Mouse (Mus musculus) cerebellum, adult 9-10 months (tissue): Measurements from ENCODE around the gene Gm28374.

Experiments used
- DNase-seq: peaks from one replicate; pipeline ENCODE4 v3.0.0; 2022

The Gm28374 gene

DNA sequence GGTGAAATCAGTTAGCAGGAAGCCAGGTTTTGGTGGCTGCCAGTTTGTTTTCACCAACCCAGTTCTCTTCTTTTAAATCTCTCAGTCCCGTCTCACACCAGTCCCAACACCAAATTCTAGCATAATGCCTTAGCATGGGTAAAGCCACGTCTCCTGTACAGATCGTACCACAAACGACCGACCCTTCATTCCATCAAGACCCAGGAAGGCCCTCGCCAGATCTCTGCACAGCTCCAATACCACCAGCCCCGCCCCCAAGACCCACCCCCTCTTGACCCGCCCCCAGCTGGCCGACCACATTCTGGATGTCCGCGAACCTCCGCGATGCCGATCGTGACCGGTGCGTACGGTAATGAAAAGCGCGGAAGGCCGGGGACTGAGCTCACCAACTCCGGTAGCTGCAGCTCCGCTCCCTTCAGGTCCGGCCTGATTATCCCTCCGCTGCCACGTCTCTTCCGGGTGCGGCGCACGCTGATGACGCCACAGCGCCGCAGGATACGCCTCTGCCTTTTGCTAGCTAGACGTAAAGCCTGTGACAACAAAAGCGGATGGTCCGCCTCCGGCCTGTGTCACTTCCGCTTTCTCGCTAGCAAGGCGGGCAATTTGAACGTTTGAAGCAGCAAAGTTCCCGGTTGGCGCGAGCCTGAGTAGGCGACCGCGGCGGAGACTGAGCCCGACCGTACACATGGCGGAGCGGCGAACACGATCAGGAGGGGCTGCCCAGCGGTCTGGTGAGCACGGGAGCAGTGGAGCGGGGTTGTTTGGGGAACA, 2.6 kb upstream of the Gm28374 start, which contains the start of the genes Zfpl1 and Cdca5:
TSS of gene Zfpl1 (minus strand) at position 479 of the 771 bp plus-strand sequence.
TSS of gene Cdca5 (plus strand) at position 506 of the 771 bp plus-strand sequence.
- DNase-seq = peak; percentile 98

DNA sequence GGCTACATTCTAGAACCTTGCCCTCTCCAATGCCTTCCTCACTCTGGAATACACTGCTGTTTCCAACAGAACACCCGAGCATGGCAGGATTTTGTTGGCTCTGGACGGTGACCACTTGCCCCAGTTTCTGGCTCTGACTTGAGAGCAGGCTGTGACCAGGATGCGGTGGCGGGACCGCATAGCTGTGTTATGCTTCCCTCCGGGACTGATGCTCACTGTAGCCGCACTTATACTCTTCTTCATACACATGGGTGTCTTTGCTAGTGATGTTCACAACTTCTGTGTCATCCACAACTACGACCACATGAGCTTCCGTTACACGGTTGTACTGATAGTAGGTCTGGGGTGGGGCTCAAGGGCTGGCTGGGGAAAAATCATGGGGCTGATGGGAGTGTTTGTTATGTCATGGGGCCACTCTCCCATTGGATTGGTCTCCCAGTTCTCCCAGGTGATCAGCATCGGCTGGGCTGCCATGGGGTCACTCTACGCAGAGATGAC, 2.0 kb downstream of the Gm28374 start, which contains the start of gene Tmem262:
TSS of gene Tmem262 (plus strand) at position 51 of the 498 bp plus-strand sequence.
- DNase-seq = peak; percentile 23

DNA sequence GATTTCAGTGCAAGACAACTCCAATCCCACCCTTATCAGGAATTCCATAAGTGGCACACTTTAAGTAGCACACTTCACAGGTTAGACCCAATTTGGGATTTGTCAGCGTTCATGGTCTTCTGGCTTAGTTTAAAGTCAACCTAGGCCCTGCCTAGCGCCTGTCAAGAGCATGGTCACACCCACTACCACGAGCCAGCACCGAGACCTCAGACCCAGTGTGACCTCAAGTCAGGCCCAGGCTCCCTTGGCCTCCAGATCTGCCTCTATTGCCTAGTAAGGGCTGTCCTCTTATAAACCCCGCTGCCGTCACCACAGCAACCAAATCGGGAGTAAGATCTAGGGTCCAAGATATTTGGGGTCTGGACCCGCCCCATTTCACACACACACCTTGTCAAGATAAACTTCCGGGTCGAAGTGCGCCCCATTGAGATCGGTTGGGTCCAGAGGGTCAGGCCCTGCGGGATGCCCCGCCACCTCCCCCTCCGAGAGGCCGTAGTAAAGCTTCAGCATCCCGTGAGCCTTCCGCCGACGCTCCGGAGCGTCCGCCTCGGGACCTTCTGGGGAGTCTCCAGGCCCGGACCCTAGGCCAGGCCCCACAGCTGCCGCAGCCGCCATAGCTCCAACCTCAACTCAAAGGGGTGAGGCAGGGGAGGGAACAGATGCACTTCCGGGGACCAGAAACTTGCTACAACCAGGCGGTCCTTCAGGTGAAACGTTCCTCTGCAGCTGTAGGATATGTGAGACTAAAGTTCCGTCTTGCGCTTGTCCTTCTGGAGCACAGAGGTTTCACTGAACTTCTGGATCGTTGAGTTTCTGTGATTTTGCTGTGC, 5.3 kb downstream of the Gm28374 start, which contains the start of gene Vps51:
TSS of gene Vps51 (minus strand) at position 668 of the 830 bp plus-strand sequence.
- DNase-seq = peak; percentile 90

DNA sequence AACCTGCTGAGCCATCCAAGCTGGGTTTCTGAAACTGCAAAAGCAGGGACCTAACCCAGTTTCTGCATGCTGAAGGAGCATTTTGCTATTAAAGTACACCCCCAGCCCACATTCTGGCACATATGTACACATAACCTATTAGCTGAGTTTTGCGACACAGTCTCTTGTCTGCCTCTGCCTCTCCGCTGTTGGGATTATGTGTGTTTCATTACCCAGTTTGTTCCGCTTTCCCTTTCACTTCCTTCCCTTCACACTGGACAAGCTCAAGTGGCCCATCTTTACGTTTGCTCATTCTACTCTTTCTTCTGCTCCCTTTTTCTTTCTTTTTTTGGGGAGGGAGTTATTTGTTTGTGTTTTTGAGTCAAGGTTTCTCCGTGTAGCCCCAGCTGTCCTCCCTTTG, 8.2 kb downstream of the Gm28374 start:
- no peak for DNase-seq

DNA sequence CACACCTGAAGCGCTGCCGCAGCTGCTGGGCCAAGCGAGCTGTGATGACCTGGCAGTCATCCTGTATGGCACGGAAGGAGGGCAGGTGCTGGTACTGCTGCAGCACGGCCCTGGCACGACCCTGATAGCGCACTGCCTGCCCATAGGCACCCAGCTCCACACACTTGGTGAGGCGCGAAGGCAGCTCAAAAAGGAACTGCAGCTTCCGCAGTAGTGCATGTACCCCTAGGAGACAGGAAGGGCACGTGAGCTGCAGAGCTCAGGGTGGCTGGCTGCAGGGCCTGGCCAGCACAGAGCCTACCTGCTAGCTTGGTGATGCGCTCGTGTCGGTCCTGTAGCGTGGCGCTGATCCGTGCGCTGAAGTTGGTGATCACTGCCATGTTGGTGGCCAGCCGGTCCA, 10.8 kb downstream of the Gm28374 start:
- no peak for DNase-seq

DNA sequence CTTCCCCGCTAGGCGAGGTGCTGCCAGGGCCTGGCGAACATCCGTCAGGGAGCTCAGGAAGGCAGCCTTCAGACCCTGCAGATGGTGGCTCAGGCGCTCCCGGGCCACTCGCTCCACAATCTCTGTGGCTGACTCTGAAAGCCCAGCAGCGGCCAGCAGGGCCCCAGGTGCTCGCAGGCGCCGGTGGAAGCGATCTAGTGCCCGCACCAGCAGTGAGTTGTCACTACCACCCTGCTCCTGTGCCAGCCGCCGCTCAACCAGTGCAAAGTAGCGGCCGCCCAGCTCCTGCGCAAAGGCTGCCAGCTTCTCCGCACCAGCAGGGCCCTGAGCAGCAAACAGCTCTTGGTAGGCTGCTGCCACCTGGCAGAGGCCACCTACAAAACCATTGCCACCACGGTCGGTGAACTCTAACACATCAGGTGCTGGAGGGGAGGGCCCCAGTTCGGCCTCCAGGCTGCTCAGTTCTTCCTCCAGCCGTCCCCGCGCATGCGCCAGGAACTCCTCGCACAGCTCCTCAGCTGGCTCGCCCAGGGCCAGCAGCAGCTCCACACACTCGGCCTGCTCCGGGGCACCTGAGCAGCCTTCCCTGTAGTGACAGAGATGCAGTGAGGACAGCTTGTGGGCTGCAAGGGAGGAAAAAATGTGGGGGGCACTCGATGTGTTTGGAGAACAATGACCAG, 11.3 kb downstream of the Gm28374 start:
- DNase-seq = no peak

DNA sequence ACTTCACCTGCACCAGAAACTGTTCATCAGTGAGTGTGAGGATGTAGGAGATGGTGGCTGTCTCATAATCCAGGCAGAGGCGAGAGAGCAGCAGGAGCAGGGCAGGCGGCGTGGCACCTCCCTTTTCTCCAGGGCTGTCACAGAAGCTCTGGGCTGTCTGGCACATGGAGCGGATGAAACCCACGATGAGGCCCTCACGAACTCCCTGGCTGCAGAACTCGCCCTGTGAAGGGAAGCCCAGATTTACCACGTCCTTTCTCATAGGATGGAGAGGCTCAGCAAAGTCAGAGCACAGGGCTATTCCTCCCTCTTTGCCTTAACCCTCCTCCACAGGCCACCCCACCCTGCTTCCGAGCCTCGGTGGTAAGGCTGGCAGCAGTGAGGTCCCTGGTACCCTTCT, 12.2 kb downstream of the Gm28374 start:
- DNase-seq = no peak

DNA sequence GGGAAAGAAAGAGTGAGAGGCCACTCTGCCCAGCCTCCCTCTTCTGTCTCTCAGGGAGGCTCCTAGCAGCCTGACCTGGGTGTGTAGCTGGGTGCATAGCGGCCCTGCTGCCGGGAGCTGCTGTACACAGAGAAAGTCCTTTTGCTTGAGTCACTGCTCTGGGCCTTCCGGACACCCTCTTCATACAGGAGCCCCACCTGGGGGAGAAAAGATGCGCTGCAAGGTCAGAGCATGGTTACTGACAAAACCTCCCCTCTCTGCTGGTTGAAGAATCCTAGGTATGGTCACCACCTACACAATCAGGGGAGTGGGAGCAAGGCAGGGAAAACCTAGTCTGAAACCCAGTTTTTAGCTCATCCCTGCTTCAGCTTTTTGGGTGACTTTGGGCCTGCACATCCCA, 13.1 kb downstream of the Gm28374 start:
- no peak for DNase-seq

DNA sequence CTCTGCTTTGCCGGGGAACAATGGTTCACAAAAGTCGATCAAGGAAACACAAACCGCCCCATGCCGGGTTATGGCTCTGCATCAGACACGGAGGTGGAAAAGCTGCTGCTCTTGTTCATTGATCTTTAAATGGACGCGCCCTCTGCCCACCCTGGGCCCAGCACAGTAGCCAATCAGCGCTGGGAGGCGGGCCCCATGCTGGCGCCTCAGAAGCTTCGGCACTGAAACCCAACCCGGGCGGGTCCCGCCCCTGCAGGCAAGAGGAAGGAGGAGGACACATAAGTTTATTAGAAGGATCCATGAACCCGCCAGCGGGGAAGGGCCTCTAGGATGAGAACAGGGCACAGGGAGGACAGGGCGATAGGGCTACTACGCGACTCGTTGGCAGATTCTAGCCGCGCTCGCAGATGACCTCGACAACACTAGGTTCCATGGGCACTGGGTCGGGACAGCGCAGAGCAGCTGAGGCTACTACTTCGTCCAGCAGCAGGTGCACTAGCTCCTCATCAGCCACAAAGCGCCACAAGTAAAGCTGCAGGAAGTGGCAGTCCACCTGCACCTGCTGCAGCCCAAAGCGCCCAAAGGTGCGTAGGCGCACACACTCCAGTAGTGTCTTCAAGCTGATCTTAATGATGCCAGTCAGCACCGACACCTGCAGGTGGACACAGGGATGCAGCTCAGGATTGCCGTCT, 14.2 kb downstream of the Gm28374 start, which contains the start of gene Tm7sf2:
TSS of gene Tm7sf2 (minus strand) at position 650 of the 692 bp plus-strand sequence.
- peak; percentile 83 for DNase-seq

DNA sequence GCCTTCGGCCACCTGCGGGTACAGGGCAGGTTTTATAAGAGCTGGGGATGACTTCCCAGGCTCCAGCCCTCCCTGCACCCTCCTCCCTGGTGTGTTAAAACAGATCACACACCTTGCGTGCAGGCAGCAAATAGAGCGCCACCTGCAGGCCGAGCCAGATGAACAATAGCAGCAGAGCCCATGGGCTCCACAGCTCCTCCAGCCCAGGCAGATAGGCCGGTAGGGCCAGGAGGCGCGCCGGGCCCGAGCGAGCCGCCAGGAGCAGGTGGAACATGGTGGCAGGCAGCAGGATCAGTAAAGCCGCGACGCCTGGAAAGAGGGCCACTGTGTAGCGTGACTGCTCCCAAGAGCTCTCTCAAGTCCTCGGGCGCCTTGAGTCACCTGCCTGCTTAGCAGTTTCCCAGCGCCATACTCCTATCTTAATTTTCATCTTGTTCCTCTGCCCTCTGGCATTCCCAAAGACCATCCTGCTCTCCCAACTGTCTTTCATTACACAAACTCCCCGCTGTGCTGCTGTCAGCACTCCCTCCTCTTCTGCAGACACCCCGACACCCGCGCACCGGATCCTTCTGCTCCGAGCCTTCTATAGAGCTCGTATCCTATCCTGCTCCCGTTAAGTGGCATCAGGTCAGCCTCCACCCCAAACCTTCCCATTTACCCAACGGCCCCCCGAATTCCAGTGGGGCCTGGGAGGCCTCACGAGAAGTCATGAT, 14.9 kb downstream of the Gm28374 start:
- peak; percentile 92 for DNase-seq

DNA sequence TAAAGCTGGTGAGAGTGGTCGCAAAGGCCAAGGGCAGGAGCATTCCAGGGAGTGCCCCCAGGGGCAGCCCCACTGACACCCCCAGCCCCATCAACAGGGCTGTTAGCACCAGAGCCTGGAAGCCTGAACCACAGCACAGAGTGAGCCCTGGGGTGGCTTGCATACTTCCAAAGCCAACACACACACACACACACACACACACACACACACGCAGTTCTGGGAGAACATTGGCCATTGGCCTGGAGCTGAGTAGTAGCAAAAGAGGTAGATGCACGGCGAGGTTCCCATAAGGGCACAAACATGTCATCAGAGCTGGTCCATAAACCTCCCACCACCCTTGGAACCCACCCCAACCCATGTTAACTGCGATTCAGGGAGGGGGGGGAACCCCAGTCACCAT, 15.5 kb downstream of the Gm28374 start:
- no peak for DNase-seq

DNA sequence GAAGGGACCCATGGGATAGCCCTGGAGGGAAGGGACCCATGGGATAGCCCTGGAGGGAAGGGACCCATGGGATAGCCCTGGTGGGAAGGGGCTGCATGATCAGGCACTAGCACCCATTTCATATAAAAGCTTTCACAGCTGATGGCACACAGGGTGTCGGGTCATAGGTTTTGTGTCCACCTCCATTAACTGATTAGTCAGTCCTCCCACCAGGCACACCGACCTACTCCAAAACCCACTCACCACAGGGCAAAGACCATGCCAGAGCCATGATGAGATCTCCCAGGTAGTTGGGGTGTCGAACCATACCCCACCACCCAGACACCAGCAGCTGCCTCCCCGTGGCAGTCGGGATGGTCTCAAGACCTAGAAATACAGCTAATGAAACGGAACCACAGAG, 19.0 kb downstream of the Gm28374 start:
- no peak for DNase-seq

DNA sequence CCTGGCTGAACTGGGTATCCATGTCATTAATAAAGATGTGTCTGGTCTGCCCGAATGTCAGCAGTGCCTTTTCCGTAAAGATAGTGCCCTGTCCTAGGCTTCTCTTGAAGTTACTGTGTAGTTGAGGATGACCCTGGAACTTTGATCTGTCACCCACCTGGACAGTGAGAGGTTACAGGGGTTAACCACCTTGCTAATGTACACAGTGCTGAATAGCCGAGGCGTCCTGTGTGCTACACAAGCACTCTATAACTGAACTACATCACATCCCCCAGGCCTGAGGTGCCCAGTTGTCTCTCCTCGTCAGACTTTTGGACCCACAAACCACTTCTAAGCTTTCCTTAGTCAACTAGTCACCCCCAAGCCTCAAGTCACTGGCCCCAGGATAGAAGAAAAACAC, 19.6 kb downstream of the Gm28374 start:
- DNase-seq = no peak

DNA sequence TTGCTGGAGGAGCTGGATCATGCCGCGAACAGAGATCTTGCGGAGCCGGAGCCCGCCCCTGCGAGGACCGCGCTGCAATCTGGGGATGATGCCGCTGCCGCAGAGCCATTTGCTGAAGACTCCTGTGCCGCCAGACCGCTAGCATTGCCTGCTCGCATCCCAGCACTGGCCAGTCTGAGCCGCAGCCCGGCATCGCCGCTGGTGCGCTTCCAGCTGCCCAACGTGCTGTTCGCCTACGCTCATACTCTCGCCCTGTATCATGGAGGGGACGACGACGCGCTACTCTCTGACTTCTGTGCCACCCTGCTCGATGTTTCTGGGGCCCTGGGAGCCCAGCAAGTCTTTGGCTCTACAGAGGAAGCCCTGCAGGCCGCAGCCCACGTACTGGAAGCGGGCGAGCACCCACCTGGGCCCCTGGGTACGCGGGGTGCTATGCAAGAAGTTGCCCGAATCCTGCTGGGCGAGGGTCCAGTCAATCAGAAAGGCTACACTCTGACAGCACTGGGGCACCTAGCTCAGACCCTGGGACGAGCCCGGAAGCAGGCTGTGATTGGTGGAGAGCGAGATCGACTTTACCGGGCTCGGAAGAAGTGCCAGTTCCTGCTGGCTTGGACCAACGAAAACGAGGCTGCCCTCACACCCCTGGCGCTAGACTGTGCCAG, 20.3 kb downstream of the Gm28374 start:
- DNase-seq = peak; percentile 60

DNA sequence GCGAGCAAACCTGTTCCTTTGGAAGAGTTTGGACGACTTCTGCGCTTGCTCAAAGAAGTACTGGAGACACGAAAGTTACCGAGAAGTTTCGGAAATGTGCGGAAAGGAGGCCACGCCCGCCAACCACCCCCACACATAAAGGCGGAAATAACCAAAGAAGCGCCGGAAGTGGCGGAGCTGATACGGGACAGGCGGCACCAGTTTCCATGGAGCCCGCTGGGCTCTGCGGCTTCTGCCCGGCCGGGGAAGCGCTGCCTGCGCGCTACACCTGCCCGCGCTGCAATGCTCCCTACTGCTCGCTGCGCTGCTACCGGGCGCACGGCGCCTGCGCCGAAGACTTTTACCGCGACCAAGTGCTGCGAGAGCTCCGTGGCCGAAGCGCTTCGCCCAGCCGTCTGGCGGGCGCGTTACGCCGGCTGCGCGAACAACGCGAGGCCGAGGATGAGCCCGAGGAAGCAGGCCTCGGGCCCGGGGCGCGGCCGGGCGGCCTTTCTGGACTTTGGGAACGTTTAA, 21.0 kb downstream of the Gm28374 start, which contains the start of gene Znhit2:
TSS of gene Znhit2 (plus strand) at position 172 of the 513 bp plus-strand sequence.
- DNase-seq = peak; percentile 88

DNA sequence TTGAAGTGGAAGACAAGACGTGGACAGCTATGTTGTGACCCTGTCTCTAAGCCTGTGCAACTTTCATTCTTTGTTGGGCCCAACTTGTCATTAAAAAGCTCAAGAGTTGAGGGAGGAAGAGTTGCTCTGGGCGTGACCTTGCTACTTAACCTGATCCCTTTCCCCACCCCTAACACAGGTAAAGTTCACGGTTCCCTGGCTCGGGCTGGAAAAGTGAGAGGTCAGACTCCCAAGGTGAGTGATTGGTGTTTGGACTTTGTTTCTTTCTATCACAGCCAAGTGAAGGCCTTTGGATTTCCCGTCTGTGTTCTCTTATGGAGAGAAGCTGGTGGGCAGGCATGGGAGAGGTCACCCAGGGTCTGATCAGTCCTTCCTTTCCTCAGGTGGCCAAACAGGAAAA, 23.1 kb downstream of the Gm28374 start:
- no peak for DNase-seq

DNA sequence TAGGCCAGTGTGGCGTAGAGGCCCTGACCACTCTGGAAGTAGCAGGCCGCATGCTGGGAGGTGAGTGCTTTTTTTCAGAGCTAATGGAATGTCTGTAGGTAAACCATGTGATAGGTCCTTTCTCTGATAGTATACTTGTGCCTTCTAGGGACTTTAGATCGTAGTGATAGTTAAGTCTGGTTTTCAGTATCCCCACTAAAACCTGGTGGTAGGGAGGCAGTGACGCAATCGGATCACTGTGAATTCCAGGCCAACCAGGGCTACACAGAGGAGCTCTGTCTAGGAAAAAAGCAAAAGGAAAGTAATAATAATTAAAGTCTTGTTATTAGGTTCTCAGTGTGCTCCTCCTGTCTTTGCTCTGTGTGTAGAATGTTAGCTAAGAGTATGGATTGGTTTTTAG, 23.5 kb downstream of the Gm28374 start:
- no peak for DNase-seq

DNA sequence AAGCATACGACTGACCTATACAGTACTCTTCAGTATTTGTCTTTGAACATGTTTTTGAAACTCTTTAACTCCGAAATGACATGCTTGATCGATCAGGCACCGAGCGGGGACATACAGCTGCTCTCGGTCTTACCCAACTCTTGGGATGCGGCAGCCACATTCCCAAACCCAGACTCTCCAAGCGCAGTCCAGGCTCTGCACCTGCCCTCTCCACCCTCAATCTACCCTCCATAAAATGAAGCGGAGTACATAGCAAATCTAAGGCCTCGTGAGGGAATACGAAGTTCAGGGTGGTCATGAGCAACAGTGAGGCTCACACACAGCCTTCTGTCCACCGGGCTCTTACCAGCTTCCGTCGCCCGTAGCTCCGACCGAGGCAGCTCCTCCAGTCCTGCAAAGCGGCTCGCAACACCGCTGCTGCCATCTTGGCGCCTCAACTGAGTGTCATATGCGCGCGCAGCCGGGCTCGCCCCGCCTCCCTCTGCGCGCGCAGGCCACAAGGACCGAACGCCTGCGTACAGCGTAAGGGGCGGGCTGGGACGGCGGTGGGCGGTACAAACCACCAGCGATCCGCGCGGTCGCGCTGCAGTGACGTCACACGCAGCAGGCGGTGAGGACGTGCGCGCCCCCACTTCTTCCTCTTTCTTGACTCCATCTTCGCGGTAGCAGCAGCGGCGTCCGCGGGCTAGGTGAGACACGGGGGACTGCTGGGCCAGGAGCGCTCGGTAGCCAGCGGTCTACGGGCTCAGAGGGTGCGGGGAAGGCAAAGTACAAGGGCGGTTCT, 24.6 kb downstream of the Gm28374 start, which contains the start of the genes Mrpl49 and Fau:
TSS of gene Mrpl49 (minus strand) at position 473 of the 784 bp plus-strand sequence.
TSS of gene Fau (plus strand) at position 532 of the 784 bp plus-strand sequence.
- DNase-seq = peak; percentile 98

DNA sequence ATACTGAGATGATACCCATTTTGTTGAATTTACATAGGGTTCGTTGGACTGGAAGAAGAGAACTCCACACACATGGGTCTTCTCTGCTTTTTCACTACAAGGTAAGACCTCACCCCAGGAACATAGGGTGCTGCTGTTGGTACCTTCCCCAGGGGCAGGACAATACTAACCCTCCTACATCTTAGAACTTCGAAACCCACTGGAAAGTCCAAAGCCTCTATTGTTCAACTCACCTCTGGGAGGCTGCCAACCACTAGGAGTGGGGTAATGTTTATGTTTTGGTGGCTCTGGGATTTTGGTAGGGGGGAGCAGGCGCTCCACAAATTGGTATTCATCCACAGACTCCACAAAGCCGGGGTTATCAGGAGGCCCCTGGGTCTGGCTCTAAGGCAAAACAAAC, 25.4 kb downstream of the Gm28374 start:
- peak; percentile 57 for DNase-seq

DNA sequence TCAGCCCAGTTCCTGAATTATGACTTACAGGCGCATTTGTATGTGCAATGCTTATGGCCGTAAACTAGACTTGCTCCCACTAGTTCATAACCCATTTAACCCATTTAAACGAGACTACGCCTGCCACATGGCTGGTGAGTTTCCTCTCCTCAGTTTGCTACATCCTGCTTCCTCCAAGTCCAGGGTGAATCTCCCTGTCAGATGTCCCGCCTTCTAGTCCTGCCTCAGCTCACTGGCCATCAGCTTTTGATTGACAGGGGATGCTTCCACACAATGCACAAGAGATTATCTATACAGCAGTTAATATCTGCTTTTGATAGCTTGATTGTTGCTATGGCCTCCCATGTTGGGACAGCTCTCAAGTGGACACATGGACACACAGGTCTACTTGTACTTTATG, 27.8 kb downstream of the Gm28374 start:
- DNase-seq = peak; percentile 19
